Mouse (Mus musculus): ENCODE results near the gene Stx8.

- no peak for TF ChIP-seq MAX (IDR thresholded peaks at IDR 0.05; ENCODE audit: low read depth)
- no peak for TF ChIP-seq TCF12 (IDR thresholded peaks at IDR 0.05; ENCODE audit: insufficient read depth, poor library complexity, severe bottlenecking)
- TF ChIP-seq SRF (IDR thresholded peaks at IDR 0.05; ENCODE audit: control insufficient read depth, insufficient read length, low read depth) = no peak
- no peak for TF ChIP-seq E2F4 (IDR thresholded peaks at IDR 0.05; ENCODE audit: insufficient read depth)
- TF ChIP-seq POLR2A (IDR thresholded peaks at IDR 0.05; ENCODE audit: insufficient read length, low read depth) = no peak
- no peak for TF ChIP-seq TCF3 (IDR thresholded peaks at IDR 0.05; ENCODE audit: insufficient read length, low read depth)
- TF ChIP-seq CEBPB (IDR thresholded peaks at IDR 0.05; ENCODE audit: insufficient read depth, poor library complexity, severe bottlenecking) = no peak
- no peak for TF ChIP-seq POLR2AphosphoS2 (IDR thresholded peaks at IDR 0.05; ENCODE audit: insufficient read length, low read depth)
- no peak for TF ChIP-seq MYOD1 (IDR thresholded peaks at IDR 0.05; ENCODE audit: control insufficient read depth in 1 of 3, insufficient read length in 2 of 3, low read depth in 2 of 3)
- peak in 1 of 3 experiments; percentile 58 for TF ChIP-seq MYOG (IDR thresholded peaks at IDR 0.05; ENCODE audit: control insufficient read depth in 1 of 3, insufficient read depth in 1 of 3, insufficient read length in 2 of 3, low read depth in 2 of 3)
- no peak for TF ChIP-seq USF1 (IDR thresholded peaks at IDR 0.05; ENCODE audit: low read depth)
Observed at GRCm38 (mm10) chr11:68171973-68172647, 206.1 kb downstream of the Stx8 start.

All from myocyte (in vitro differentiated cells).